Mouse (Mus musculus) forelimb bud, embryonic 11.5 days (tissue): ENCODE results near the gene Olfr1112.
"Not testable (repeated sequence)": the region's sequence is repeated elsewhere in the genome, so short reads cannot be mapped to it uniquely, and the experiment has no call there.

Source experiments
- DNase-seq: peaks from one replicate; pipeline ENCODE4 v3.0.0-alpha.2; 2012; ENCODE audit warnings: low read depth, low spot score

The Olfr1112 gene

GRCm38 (mm10) chr2:87187498-87187897, at the start of gene Olfr1112:
Olfr1112 (plus strand) TSS chr2:87187798.
- no peak for DNase-seq

- DNase-seq: no peak
These were observed 47.4 kb upstream of the Olfr1112 start, which contains the start of gene Olfr1110 for GRCm38 (mm10) chr2:87140200-87140599. Olfr1110 (minus strand) TSS chr2:87140300.

GRCm38 (mm10) chr2:87152524-87152923, 35.1 kb upstream of the Olfr1112 start, which contains the start of gene Olfr1111:
Olfr1111 (minus strand) TSS chr2:87152624.
- no peak for DNase-seq

- not testable (repeated sequence) for DNase-seq
These were observed 19.9 kb upstream of the Olfr1112 start for GRCm38 (mm10) chr2:87167731-87168130.

GRCm38 (mm10) chr2:87208670-87209069, 21.1 kb downstream of the Olfr1112 start, which contains the start of gene Olfr1113:
Olfr1113 (plus strand) TSS chr2:87208970.
- DNase-seq: no peak
